Comparison of ENCODE assay signal across 20 mouse cellular contexts in genomic region chr19:6916496-6916895, GRCm38 (mm10). TPM values are rescaled to one million over a fixed set of nuclear protein-coding genes. Genes with fewer than 3 reads are reported as not detected.
DNase-seq lines count a peak whose midpoint lies in the region; ATAC-seq lines count a peak whose summit lies in the region.
"Had no signal": no experiment of that assay in that cellular context is flagged by ENCODE, and none has a peak within 500 bp of the region (broad histone marks: within the 10 kb centered on the region; RNA-seq: fewer than 3 reads in every experiment).

No protein-coding gene starts in this region.

- H3K27me3 ChIP-seq in forebrain, embryonic 11.5 days (ENCODE audit: control insufficient read depth, insufficient read depth, low read length), result no peaks in the 10 kb centered on the region
- H3K27me3 ChIP-seq in forebrain, embryonic 12.5 days, result no peaks in the 10 kb centered on the region
- H3K27me3 ChIP-seq in kidney, embryonic 16.5 days (ENCODE audit: insufficient read depth, low read length), result no peaks in the 10 kb centered on the region
- no peaks in the 10 kb centered on the region for H3K27me3 ChIP-seq in kidney, embryonic 14.5 days (ENCODE audit: control insufficient read depth, insufficient read depth, low read length)
- no peaks in the 10 kb centered on the region for H3K27me3 ChIP-seq in midbrain, embryonic 11.5 days (ENCODE audit: control insufficient read depth, insufficient read depth, low read length)
- H3K27me3 ChIP-seq in midbrain, embryonic 14.5 days (ENCODE audit: control insufficient read depth, insufficient read depth, low read length), result no peaks in the 10 kb centered on the region
- H3K27me3 ChIP-seq: embryonic facial prominence, embryonic 13.5 days; hindbrain, embryonic 12.5 days had no signal

- peaks cover 7% of the 10 kb centered on the region; the same call in 1 of the 2 replicates for H3K36me3 ChIP-seq in forebrain, embryonic 11.5 days (ENCODE audit: control insufficient read depth, insufficient read depth, low read length)
- peaks cover 35% of the 10 kb centered on the region for H3K36me3 ChIP-seq in forebrain, embryonic 12.5 days (replicated peaks)
- H3K36me3 ChIP-seq in kidney, embryonic 16.5 days (ENCODE audit: insufficient read depth, low read length), result peaks cover 22% of the 10 kb centered on the region
- H3K36me3 ChIP-seq in kidney, embryonic 14.5 days (ENCODE audit: control insufficient read depth, insufficient read depth, low read length), result peaks cover 25% of the 10 kb centered on the region
- peaks cover 8% of the 10 kb centered on the region for H3K36me3 ChIP-seq in midbrain, embryonic 11.5 days (ENCODE audit: control insufficient read depth, insufficient read depth, low read length)
- H3K36me3 ChIP-seq in midbrain, embryonic 14.5 days (ENCODE audit: control insufficient read depth, insufficient read depth, low read length), result peaks cover 33% of the 10 kb centered on the region

- peak; percentile 11 for DNase-seq in cerebellum, adult 11 months
- peak; percentile 36 for DNase-seq in forebrain, embryonic 11.5 days (ENCODE audit: low spot score)
- peak; percentile 62 for DNase-seq in midbrain, embryonic 11.5 days (ENCODE audit: low spot score, missing footprints)
- no peak for DNase-seq in midbrain, embryonic 14.5 days
- DNase-seq: adrenal gland, postnatal 25 days; cerebellum, postnatal 25 days; gastrocnemius, adult 2 months; gastrocnemius, postnatal 25 days; heart, postnatal 4 days had no signal

- no peak overlapping the region for H3K4me2 ChIP-seq in forebrain, embryonic 11.5 days (ENCODE audit: low read depth, low read length, severe bottlenecking)
- H3K4me2 ChIP-seq in forebrain, embryonic 12.5 days, result no peak overlapping the region
- H3K4me2 ChIP-seq in kidney, embryonic 16.5 days (replicated peaks; ENCODE audit: low read depth, low read length), result no peak overlapping the region
- H3K4me2 ChIP-seq in kidney, embryonic 14.5 days (replicated peaks; ENCODE audit: low read depth, low read length), result no peak overlapping the region
- no peak overlapping the region for H3K4me2 ChIP-seq in midbrain, embryonic 11.5 days
- H3K4me2 ChIP-seq in midbrain, embryonic 14.5 days (ENCODE audit: low read length), result no peak overlapping the region
- H3K4me2 ChIP-seq: embryonic facial prominence, embryonic 13.5 days; hindbrain, embryonic 12.5 days had no signal

- H3K4me1 ChIP-seq in forebrain, embryonic 11.5 days (replicated peaks; ENCODE audit: control insufficient read depth, insufficient read depth, low read length), result peaks cover 10% of the 10 kb centered on the region; the same call in 1 of the 2 replicates
- H3K4me1 ChIP-seq in forebrain, embryonic 12.5 days, result peaks cover 20% of the 10 kb centered on the region
- H3K4me1 ChIP-seq in kidney, embryonic 16.5 days (ENCODE audit: insufficient read depth, low read length), result peaks cover 18% of the 10 kb centered on the region
- peaks cover 15% of the 10 kb centered on the region for H3K4me1 ChIP-seq in kidney, embryonic 14.5 days (ENCODE audit: control insufficient read depth, insufficient read depth, low read length)
- H3K4me1 ChIP-seq in midbrain, embryonic 11.5 days (ENCODE audit: control insufficient read depth, insufficient read depth, low read length), result peaks cover 12% of the 10 kb centered on the region
- H3K4me1 ChIP-seq in midbrain, embryonic 14.5 days (ENCODE audit: control insufficient read depth, insufficient read depth, low read length), result peaks cover 11% of the 10 kb centered on the region

- H3K9me3 ChIP-seq in forebrain, embryonic 11.5 days (ENCODE audit: control insufficient read depth, low read length), result no peaks in the 10 kb centered on the region
- H3K9me3 ChIP-seq in forebrain, embryonic 12.5 days, result no peaks in the 10 kb centered on the region
- no peaks in the 10 kb centered on the region for H3K9me3 ChIP-seq in kidney, embryonic 16.5 days (ENCODE audit: low read length)
- no peaks in the 10 kb centered on the region for H3K9me3 ChIP-seq in kidney, embryonic 14.5 days (ENCODE audit: control insufficient read depth, low read length)
- no peaks in the 10 kb centered on the region for H3K9me3 ChIP-seq in midbrain, embryonic 11.5 days (ENCODE audit: control insufficient read depth, low read length)
- H3K9me3 ChIP-seq in midbrain, embryonic 14.5 days (ENCODE audit: control insufficient read depth, low read length), result no peaks in the 10 kb centered on the region
- H3K9me3 ChIP-seq: embryonic facial prominence, embryonic 13.5 days; heart, embryonic 10.5 days; hindbrain, embryonic 12.5 days had no signal

- 83% methylated on average over 4 of the region's 4 CpGs for WGBS in forebrain, embryonic 11.5 days
- 86% methylated on average over 4 of the region's 4 CpGs for WGBS in forebrain, embryonic 12.5 days
- 64% methylated on average over 4 of the region's 4 CpGs for WGBS in kidney, embryonic 16.5 days
- 70% methylated on average over 4 of the region's 4 CpGs for WGBS in kidney, embryonic 14.5 days
- 90% methylated on average over 4 of the region's 4 CpGs for WGBS in midbrain, embryonic 11.5 days
- 90% methylated on average over 4 of the region's 4 CpGs for WGBS in midbrain, embryonic 14.5 days

- no peak overlapping the region for H3K4me3 ChIP-seq in forebrain, embryonic 11.5 days (ENCODE audit: low read depth, low read length)
- H3K4me3 ChIP-seq in forebrain, embryonic 12.5 days (replicated peaks), result no peak overlapping the region
- H3K4me3 ChIP-seq in kidney, embryonic 16.5 days (ENCODE audit: low read length), result no peak overlapping the region
- H3K4me3 ChIP-seq in kidney, embryonic 14.5 days (ENCODE audit: low read length), result no peak overlapping the region
- no peak overlapping the region for H3K4me3 ChIP-seq in midbrain, embryonic 11.5 days (ENCODE audit: low read depth, low read length)
- no peak overlapping the region for H3K4me3 ChIP-seq in midbrain, embryonic 14.5 days (replicated peaks; ENCODE audit: low read depth, low read length)
- H3K4me3 ChIP-seq: embryonic facial prominence, embryonic 13.5 days; gastrocnemius, adult 2 months; heart, embryonic 10.5 days; hindbrain, embryonic 12.5 days had no signal

- no peak for ATAC-seq in cerebellum, adult (ENCODE audit: insufficient number of reproducible peaks, low FRiP score, low TSS enrichment)
- ATAC-seq in forebrain, embryonic 11.5 days (replicated peaks; ENCODE audit: low FRiP score), result no peak
- ATAC-seq in forebrain, embryonic 12.5 days (ENCODE audit: low FRiP score), result no peak
- ATAC-seq in kidney, embryonic 16.5 days (ENCODE audit: low FRiP score, low TSS enrichment), result no peak
- ATAC-seq in kidney, embryonic 14.5 days (ENCODE audit: low FRiP score, low TSS enrichment), result no peak
- ATAC-seq in midbrain, embryonic 11.5 days (ENCODE audit: low FRiP score), result no peak
- ATAC-seq in midbrain, embryonic 14.5 days (ENCODE audit: low FRiP score, low TSS enrichment), result no peak
- ATAC-seq: forebrain, embryonic 14.5 days; hindbrain, embryonic 16.5 days; inflammation-experienced regulatory T-cells, adult 6 months; intestine, postnatal 0 days had no signal

- H3K27ac ChIP-seq in forebrain, embryonic 11.5 days (ENCODE audit: low read depth, low read length), result no peak overlapping the region
- no peak overlapping the region for H3K27ac ChIP-seq in forebrain, embryonic 12.5 days
- H3K27ac ChIP-seq in kidney, embryonic 16.5 days (ENCODE audit: low read length), result no peak overlapping the region
- H3K27ac ChIP-seq in kidney, embryonic 14.5 days (ENCODE audit: low read depth, low read length), result no peak overlapping the region
- no peak overlapping the region for H3K27ac ChIP-seq in midbrain, embryonic 11.5 days (ENCODE audit: low read depth, low read length)
- H3K27ac ChIP-seq in midbrain, embryonic 14.5 days (replicated peaks; ENCODE audit: low read depth, low read length), result no peak overlapping the region
- H3K27ac ChIP-seq: embryonic facial prominence, embryonic 13.5 days; gastrocnemius, adult 2 months; heart, embryonic 10.5 days; hindbrain, embryonic 12.5 days had no signal

- no peak overlapping the region for H3K9ac ChIP-seq in forebrain, embryonic 11.5 days (ENCODE audit: low read length)
- H3K9ac ChIP-seq in forebrain, embryonic 12.5 days, result no peak overlapping the region
- H3K9ac ChIP-seq in kidney, embryonic 16.5 days (replicated peaks; ENCODE audit: low read length), result peak overlapping the region; percentile 13; the same call in 1 of the 2 replicates
- no peak overlapping the region for H3K9ac ChIP-seq in kidney, embryonic 14.5 days (ENCODE audit: low read depth, low read length)
- no peak overlapping the region for H3K9ac ChIP-seq in midbrain, embryonic 11.5 days (ENCODE audit: low read length)
- no peak overlapping the region for H3K9ac ChIP-seq in midbrain, embryonic 14.5 days (replicated peaks; ENCODE audit: low read length)
- H3K9ac ChIP-seq: embryonic facial prominence, embryonic 13.5 days; hindbrain, embryonic 12.5 days had no signal

RNA-seq across cellular contexts. Expression of gene Esrra, which starts 5.1 kb away (rescaled TPM):
- 5.4 TPM in 2 replicates for polyA plus RNA-seq in forebrain, embryonic 11.5 days (2014; fragmentation: Nextera tagmentation; extraction: Ambion mirVana)
- 11.4 and 13.0 TPM in 2 replicates for polyA plus RNA-seq in forebrain, embryonic 12.5 days (2016; fragmentation: Nextera tagmentation; extraction: Ambion mirVana)
- polyA plus RNA-seq in kidney, embryonic 16.5 days (2015; fragmentation: Nextera tagmentation; extraction: Ambion mirVana), result 18.0 and 19.4 TPM in 2 replicates
- 5.2 and 9.0 TPM in 2 replicates for polyA plus RNA-seq in kidney, embryonic 14.5 days (2014; fragmentation: Nextera tagmentation; extraction: Ambion mirVana)
- 3.4 and 3.7 TPM in 2 replicates for polyA plus RNA-seq in midbrain, embryonic 11.5 days (2014; fragmentation: Nextera tagmentation; extraction: Ambion mirVana)
- polyA plus RNA-seq in midbrain, embryonic 14.5 days (2014; fragmentation: Nextera tagmentation; extraction: Ambion mirVana), result 6.9 and 13.6 TPM in 2 replicates

RNA-seq across cellular contexts. Expression of gene Prdx5, which starts 6.6 kb away (rescaled TPM):
- polyA plus RNA-seq in forebrain, embryonic 11.5 days (2014; fragmentation: Nextera tagmentation; extraction: Ambion mirVana), result 105 and 106 TPM in 2 replicates
- polyA plus RNA-seq in forebrain, embryonic 12.5 days (2016; fragmentation: Nextera tagmentation; extraction: Ambion mirVana), result 148 and 160 TPM in 2 replicates
- 325 and 350 TPM in 2 replicates for polyA plus RNA-seq in kidney, embryonic 16.5 days (2015; fragmentation: Nextera tagmentation; extraction: Ambion mirVana)
- polyA plus RNA-seq in kidney, embryonic 14.5 days (2014; fragmentation: Nextera tagmentation; extraction: Ambion mirVana), result 177 and 235 TPM in 2 replicates
- 123 and 127 TPM in 2 replicates for polyA plus RNA-seq in midbrain, embryonic 11.5 days (2014; fragmentation: Nextera tagmentation; extraction: Ambion mirVana)
- polyA plus RNA-seq in midbrain, embryonic 14.5 days (2014; fragmentation: Nextera tagmentation; extraction: Ambion mirVana), result 215 and 328 TPM in 2 replicates

RNA-seq across cellular contexts. Expression of gene Trmt112, which starts 7.0 kb away (rescaled TPM):
- 144 and 152 TPM in 2 replicates for polyA plus RNA-seq in forebrain, embryonic 11.5 days (2014; fragmentation: Nextera tagmentation; extraction: Ambion mirVana)
- 137 and 138 TPM in 2 replicates for polyA plus RNA-seq in forebrain, embryonic 12.5 days (2016; fragmentation: Nextera tagmentation; extraction: Ambion mirVana)
- polyA plus RNA-seq in kidney, embryonic 16.5 days (2015; fragmentation: Nextera tagmentation; extraction: Ambion mirVana), result 141 and 145 TPM in 2 replicates
- polyA plus RNA-seq in kidney, embryonic 14.5 days (2014; fragmentation: Nextera tagmentation; extraction: Ambion mirVana), result 164 and 181 TPM in 2 replicates
- polyA plus RNA-seq in midbrain, embryonic 11.5 days (2014; fragmentation: Nextera tagmentation; extraction: Ambion mirVana), result 147 and 151 TPM in 2 replicates
- polyA plus RNA-seq in midbrain, embryonic 14.5 days (2014; fragmentation: Nextera tagmentation; extraction: Ambion mirVana), result 115 and 140 TPM in 2 replicates

RNA-seq across cellular contexts. Expression of gene Catsperz, which starts 8.7 kb away (rescaled TPM):
- not detected in 2 replicates for polyA plus RNA-seq in forebrain, embryonic 11.5 days (2014; fragmentation: Nextera tagmentation; extraction: Ambion mirVana)
- 0.27 TPM in 1 of 2 replicates, not detected in the other for polyA plus RNA-seq in forebrain, embryonic 12.5 days (2016; fragmentation: Nextera tagmentation; extraction: Ambion mirVana)
- polyA plus RNA-seq in kidney, embryonic 16.5 days (2015; fragmentation: Nextera tagmentation; extraction: Ambion mirVana), result 3.4 and 3.7 TPM in 2 replicates
- 2.1 and 3.8 TPM in 2 replicates for polyA plus RNA-seq in kidney, embryonic 14.5 days (2014; fragmentation: Nextera tagmentation; extraction: Ambion mirVana)
- not detected in 2 replicates for polyA plus RNA-seq in midbrain, embryonic 11.5 days (2014; fragmentation: Nextera tagmentation; extraction: Ambion mirVana)
- 0.53 and 0.78 TPM in 2 replicates for polyA plus RNA-seq in midbrain, embryonic 14.5 days (2014; fragmentation: Nextera tagmentation; extraction: Ambion mirVana)
- polyA plus RNA-seq: hindbrain, embryonic 12.5 days had no signal

RNA-seq across cellular contexts. Expression of gene Kcnk4, which starts 17.8 kb away (rescaled TPM):
- polyA plus RNA-seq in forebrain, embryonic 11.5 days (2014; fragmentation: Nextera tagmentation; extraction: Ambion mirVana), result not detected in 2 replicates
- 0.21 TPM in 1 of 2 replicates, not detected in the other for polyA plus RNA-seq in forebrain, embryonic 12.5 days (2016; fragmentation: Nextera tagmentation; extraction: Ambion mirVana)
- 0.42 and 0.71 TPM in 2 replicates for polyA plus RNA-seq in kidney, embryonic 16.5 days (2015; fragmentation: Nextera tagmentation; extraction: Ambion mirVana)
- 0.12 and 0.51 TPM in 2 replicates for polyA plus RNA-seq in kidney, embryonic 14.5 days (2014; fragmentation: Nextera tagmentation; extraction: Ambion mirVana)
- polyA plus RNA-seq in midbrain, embryonic 11.5 days (2014; fragmentation: Nextera tagmentation; extraction: Ambion mirVana), result not detected in 2 replicates
- polyA plus RNA-seq in midbrain, embryonic 14.5 days (2014; fragmentation: Nextera tagmentation; extraction: Ambion mirVana), result 1.9 and 3.4 TPM in 2 replicates
- polyA plus RNA-seq: inflammation-experienced regulatory T-cells, adult 6 months had no signal
